Mouse (Mus musculus) cerebellum, postnatal 4 days (tissue): ENCODE data around the gene Map3k7cl.

Experiments
- DNase-seq, 2 experiments: peaks; one replicate each; pipeline ENCODE4 v3.0.0; 2022; ENCODE audit warnings: low spot score in 2 of 2, mixed read lengths in 1 of 2

Gene Map3k7cl

DNA sequence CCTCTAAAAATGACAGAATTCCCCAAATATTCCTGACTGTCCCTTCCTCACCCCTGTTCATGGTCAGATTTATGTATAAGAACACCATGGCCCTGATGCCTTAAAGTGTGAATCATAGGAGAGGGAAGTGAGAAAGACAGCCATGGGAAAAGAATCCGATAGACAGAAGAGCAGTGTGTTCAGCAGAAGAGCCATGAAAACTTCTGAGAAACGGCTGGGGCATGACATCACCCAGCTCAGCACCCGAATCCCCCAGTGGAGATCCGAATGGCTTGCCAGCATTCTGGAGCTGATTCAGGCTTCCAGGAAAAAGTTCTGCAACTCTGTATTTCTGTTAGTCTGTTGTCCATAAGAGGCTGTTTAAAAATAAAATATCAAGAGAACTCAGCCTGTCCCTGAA is 82.7 kb downstream of the Map3k7cl start:
- DNase-seq = no peak

DNA sequence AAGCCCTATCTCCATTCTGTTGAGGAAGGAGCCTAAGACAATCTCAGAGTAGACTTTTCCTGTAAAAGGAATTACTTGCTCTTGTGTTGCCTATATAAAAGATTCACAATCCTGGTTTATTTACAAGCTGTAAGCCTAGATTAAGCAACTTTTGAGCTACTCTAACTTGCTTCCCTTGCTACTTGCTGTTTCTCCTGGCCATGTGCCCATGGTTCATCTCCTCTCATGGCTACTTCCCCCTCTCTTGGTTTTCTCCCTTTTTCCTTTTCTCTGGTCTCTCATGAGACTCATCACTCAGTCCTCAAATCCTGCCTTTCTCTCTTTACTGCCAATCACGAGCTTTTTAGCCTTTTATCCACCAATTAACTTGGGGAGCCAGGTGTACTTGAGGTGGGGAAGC is 85.0 kb downstream of the Map3k7cl start:
- DNase-seq = no peak

DNA sequence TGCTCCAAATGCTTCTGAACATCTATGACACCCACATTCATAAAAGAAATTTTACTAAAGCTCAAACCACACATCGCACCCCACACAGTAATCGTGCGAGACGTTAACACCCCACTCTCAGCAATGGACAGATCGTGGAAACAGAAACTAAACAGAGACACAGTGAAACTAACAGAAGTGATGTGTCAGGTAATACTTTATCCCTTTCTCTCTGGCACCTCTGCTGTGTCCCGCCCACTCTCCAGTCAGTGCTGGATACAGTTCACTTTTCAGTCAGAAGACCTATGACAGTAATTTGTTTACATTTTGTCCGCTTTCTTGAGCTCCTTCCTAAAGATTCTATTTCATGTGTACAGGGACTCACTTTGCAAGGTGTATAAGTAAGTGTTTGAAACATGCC is 89.1 kb downstream of the Map3k7cl start:
- no peak for DNase-seq

DNA sequence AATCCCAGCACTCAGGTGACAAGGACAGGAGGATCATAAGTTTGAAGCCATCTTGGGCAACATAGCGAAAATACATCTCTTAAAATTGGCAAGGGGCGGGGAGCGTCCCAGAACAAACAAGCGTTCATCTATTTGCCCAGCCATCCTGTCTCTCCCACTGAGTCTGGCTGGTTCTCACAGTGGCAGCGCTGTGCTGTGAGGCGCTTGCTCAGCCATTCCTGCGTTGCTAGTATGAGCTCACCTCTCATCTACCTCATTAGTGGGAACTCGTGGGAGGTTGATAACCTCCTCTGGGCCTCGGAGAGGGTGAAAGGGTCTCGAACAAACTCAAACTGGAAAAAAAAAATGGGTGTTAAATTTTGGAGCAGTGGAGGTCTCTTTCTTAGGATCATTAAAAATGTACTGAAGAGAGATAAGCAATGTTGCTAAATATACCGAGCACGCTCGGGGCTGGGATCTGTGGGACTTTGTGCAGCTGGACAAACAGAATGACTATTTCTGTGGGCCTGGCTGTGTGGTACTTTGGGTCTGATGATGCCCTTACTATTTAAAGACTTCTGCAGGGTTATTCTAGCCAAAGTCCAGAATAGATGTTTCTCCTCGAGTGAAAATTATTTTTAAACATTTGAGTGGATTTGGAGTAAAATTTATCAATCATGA is 91.1 kb downstream of the Map3k7cl start:
- DNase-seq = no peak
